Mouse (Mus musculus) CD8-positive naive resting alpha-beta T cell, adult 2 months (primary cell): ENCODE data around the gene Ksr2.
"Not testable (repeated sequence)": the region's sequence is repeated elsewhere in the genome, so short reads cannot be mapped to it uniquely, and the experiment has no call there.

Source experiments
- DNase-seq, 2 experiments: peaks; one replicate each; pipeline ENCODE4 v3.0.0; 2022; ENCODE audit warnings: low read depth in 2 of 2, low spot score in 2 of 2

Ksr2 gene

GRCm38 (mm10) chr5:117602026-117602425, 188.2 kb downstream of the Ksr2 start:
- no peak for DNase-seq

GRCm38 (mm10) chr5:117607761-117608309, 194.0 kb downstream of the Ksr2 start:
- no peak for DNase-seq

GRCm38 (mm10) chr5:117614331-117615024, 200.7 kb downstream of the Ksr2 start:
- peak; percentile 4 to 12 for DNase-seq

GRCm38 (mm10) chr5:117620292-117620691, 206.5 kb downstream of the Ksr2 start:
- DNase-seq = no peak

- no peak for DNase-seq
Measured at GRCm38 (mm10) chr5:117622221-117622620, 208.4 kb downstream of the Ksr2 start.

- DNase-seq = not testable (repeated sequence)
Measured at GRCm38 (mm10) chr5:117623206-117623605, 209.4 kb downstream of the Ksr2 start.

- no peak for DNase-seq
Measured at GRCm38 (mm10) chr5:117626907-117627306, 213.1 kb downstream of the Ksr2 start.

GRCm38 (mm10) chr5:117628351-117628750, 214.6 kb downstream of the Ksr2 start:
- DNase-seq = no peak

GRCm38 (mm10) chr5:117629570-117629969, 215.8 kb downstream of the Ksr2 start:
- no peak for DNase-seq

- no peak for DNase-seq
Measured at GRCm38 (mm10) chr5:117635211-117635610, 221.4 kb downstream of the Ksr2 start.

- DNase-seq = no peak
Measured at GRCm38 (mm10) chr5:117635838-117636237, 222.0 kb downstream of the Ksr2 start.

GRCm38 (mm10) chr5:117641585-117641984, 227.8 kb downstream of the Ksr2 start:
- no peak for DNase-seq

- DNase-seq = no peak
Measured at GRCm38 (mm10) chr5:117651238-117651886, 237.6 kb downstream of the Ksr2 start.

- no peak for DNase-seq
Measured at GRCm38 (mm10) chr5:117658641-117659040, 244.8 kb downstream of the Ksr2 start.

GRCm38 (mm10) chr5:117659596-117659995, 245.8 kb downstream of the Ksr2 start:
- no peak for DNase-seq

GRCm38 (mm10) chr5:117665181-117665580, 251.4 kb downstream of the Ksr2 start:
- DNase-seq = no peak

- DNase-seq = no peak
Measured at GRCm38 (mm10) chr5:117667314-117667713, 253.5 kb downstream of the Ksr2 start.

- DNase-seq = no peak
Measured at GRCm38 (mm10) chr5:117669265-117669664, 255.5 kb downstream of the Ksr2 start.

- DNase-seq = no peak
Measured at GRCm38 (mm10) chr5:117669843-117670242, 256.0 kb downstream of the Ksr2 start.

GRCm38 (mm10) chr5:117671362-117671761, 257.6 kb downstream of the Ksr2 start:
- DNase-seq = no peak

- DNase-seq = no peak
Measured at GRCm38 (mm10) chr5:117675840-117676239, 262.0 kb downstream of the Ksr2 start.

GRCm38 (mm10) chr5:117677231-117677630, 263.4 kb downstream of the Ksr2 start:
- DNase-seq = no peak
